Mouse (Mus musculus): Measurements from ENCODE around the gene Apoa2. TPM values are rescaled to one million over a fixed set of nuclear protein-coding genes. Genes with fewer than 3 reads are reported as not detected.

Apoa2 gene
- 4.4 and 6.0 TPM in 2 replicates for polyA plus RNA-seq (2015; fragmentation: Nextera tagmentation; extraction: Ambion mirVana)

DNA sequence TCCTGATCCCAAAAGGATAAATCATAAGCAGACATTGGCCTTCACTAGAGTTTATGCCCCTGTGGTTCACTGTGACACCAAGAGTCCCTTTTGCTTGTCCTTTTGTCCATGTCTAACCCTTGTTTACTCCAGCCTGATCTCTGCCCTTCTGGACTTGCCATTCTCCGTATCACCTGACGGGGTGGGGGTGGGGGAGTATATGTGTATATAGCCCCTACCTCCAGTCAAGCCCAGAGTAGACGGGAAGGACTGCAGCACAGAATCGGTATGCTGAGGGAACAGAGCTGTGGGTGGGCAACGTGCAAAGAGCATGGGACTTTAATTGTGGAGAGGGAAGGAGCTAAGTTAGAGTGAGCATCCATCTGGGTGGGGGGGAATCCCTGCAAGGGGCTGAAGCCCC lies at the start of gene Apoa2:
Gene Apoa2, plus strand, starts transcription at position 198 of the 400 bp plus-strand sequence.
- H3K36me3 ChIP-seq = peaks cover 3% of the 10 kb centered on the region
- no peaks in the 10 kb centered on the region for H3K9me3 ChIP-seq
- no peaks in the 10 kb centered on the region for H3K27me3 ChIP-seq
- WGBS = 81% methylated on average over 5 of the region's 5 CpGs
- H3K4me1 ChIP-seq (replicated peaks) = peaks cover 18% of the 10 kb centered on the region
- H3K4me2 ChIP-seq = no peak within 1 kb of the TSS
- no peak for ATAC-seq (ENCODE audit: low FRiP score)
- H3K27ac ChIP-seq = no peak within 1 kb of the TSS
- H3K4me3 ChIP-seq = no peak within 1 kb of the TSS
- no peak within 1 kb of the TSS for H3K9ac ChIP-seq

GRCm38 (mm10) chr1:171179487-171180171 lies 45.2 kb upstream of the Apoa2 start:
- Histone ChIP-seq H3K9ac (no peak overlapping the region), H3K4me3 (no peak overlapping the region), H3K4me1 (replicated peaks) (no peaks in the 10 kb centered on the region), H3K27me3 (no peaks in the 10 kb centered on the region), H3K4me2 (no peak overlapping the region), H3K9me3 (no peaks in the 10 kb centered on the region), H3K36me3 (no peaks in the 10 kb centered on the region), H3K27ac (no peak overlapping the region)
- no peak for ATAC-seq (ENCODE audit: low FRiP score)
- 79% methylated on average over 5 of the region's 5 CpGs for WGBS

DNA sequence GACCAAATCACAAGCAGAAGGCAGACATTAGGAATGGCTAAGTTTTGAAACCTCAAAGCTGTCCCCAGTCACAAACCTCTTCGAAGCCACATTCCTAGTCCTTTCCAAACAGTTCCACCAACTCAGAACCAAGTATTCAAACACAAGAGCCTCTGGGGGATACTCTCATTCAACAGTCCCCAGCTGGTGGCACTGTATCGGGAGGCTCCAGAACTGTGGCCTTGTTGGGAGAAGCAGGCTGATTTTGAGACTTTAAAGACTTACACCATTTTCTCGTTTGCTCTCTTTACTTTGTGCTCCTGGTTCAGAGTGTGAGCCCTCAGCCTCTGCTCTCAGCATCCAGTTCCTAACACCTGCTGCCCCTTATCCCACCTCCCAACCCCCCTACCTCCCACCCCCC lies 41.8 kb upstream of the Apoa2 start:
- H3K9me3 ChIP-seq = no peaks in the 10 kb centered on the region
- H3K4me1 ChIP-seq (replicated peaks) = peaks cover under 1% of the 10 kb centered on the region; the same call in 1 of the 2 replicates
- H3K4me3 ChIP-seq = no peak overlapping the region
- no peaks in the 10 kb centered on the region for H3K27me3 ChIP-seq
- H3K9ac ChIP-seq = no peak overlapping the region
- ATAC-seq (ENCODE audit: low FRiP score) = no peak
- no peak overlapping the region for H3K4me2 ChIP-seq
- 77% methylated on average over 3 of the region's 3 CpGs for WGBS
- H3K36me3 ChIP-seq = no peaks in the 10 kb centered on the region
- no peak overlapping the region for H3K27ac ChIP-seq

DNA sequence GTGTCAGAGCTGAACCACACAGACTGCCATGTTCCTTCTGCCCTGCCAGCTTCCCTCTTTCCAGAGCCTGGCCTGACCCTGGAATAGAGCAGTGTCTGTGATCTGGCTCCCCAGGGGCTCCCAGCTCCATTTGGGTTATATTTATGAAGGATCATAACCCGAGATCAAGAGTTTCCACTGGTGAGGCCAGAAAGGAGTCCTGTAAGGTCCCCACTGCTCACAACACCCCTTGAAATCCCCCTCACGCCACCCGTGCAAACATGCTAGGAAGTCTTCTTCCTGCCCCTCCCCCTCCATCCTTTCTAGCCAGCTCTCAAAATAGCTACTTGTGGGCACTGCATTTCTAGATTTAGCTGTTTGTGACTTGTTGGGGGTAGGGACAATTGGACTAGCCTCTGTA lies 41.2 kb upstream of the Apoa2 start:
- Histone ChIP-seq H3K9me3 (no peaks in the 10 kb centered on the region), H3K27me3 (no peaks in the 10 kb centered on the region), H3K36me3 (no peaks in the 10 kb centered on the region), H3K27ac (no peak overlapping the region), H3K4me1 (replicated peaks) (peaks cover 6% of the 10 kb centered on the region; the same call in 1 of the 2 replicates), H3K4me3 (no peak overlapping the region), H3K9ac (no peak overlapping the region), H3K4me2 (no peak overlapping the region)
- WGBS = 75% methylated on average over 3 of the region's 3 CpGs
- no peak for ATAC-seq (ENCODE audit: low FRiP score)

GRCm38 (mm10) chr1:171184314-171184713 lies 40.5 kb upstream of the Apoa2 start:
- WGBS = 81% methylated on average over 7 of the region's 7 CpGs

GRCm38 (mm10) chr1:171185655-171186054 lies 39.2 kb upstream of the Apoa2 start:
- no peak for ATAC-seq (ENCODE audit: low FRiP score)
- Histone ChIP-seq H3K27me3 (peaks cover under 1% of the 10 kb centered on the region; the same call in 1 of the 2 replicates), H3K4me1 (replicated peaks) (peaks cover 19% of the 10 kb centered on the region), H3K9me3 (no peaks in the 10 kb centered on the region), H3K9ac (no peak overlapping the region), H3K4me2 (no peak overlapping the region), H3K4me3 (no peak overlapping the region), H3K36me3 (no peaks in the 10 kb centered on the region), H3K27ac (no peak overlapping the region)
- WGBS = 67% methylated on average over 8 of the region's 8 CpGs

More at GRCm38 (mm10) chr1:171184314-171184713, 40.5 kb upstream of the Apoa2 start:
- Histone ChIP-seq H3K27ac (no peak overlapping the region), H3K27me3 (no peaks in the 10 kb centered on the region), H3K36me3 (no peaks in the 10 kb centered on the region), H3K4me2 (no peak overlapping the region), H3K4me3 (no peak overlapping the region), H3K4me1 (replicated peaks) (peaks cover 12% of the 10 kb centered on the region), H3K9me3 (no peaks in the 10 kb centered on the region), H3K9ac (no peak overlapping the region)
- no peak for ATAC-seq (ENCODE audit: low FRiP score)

DNA sequence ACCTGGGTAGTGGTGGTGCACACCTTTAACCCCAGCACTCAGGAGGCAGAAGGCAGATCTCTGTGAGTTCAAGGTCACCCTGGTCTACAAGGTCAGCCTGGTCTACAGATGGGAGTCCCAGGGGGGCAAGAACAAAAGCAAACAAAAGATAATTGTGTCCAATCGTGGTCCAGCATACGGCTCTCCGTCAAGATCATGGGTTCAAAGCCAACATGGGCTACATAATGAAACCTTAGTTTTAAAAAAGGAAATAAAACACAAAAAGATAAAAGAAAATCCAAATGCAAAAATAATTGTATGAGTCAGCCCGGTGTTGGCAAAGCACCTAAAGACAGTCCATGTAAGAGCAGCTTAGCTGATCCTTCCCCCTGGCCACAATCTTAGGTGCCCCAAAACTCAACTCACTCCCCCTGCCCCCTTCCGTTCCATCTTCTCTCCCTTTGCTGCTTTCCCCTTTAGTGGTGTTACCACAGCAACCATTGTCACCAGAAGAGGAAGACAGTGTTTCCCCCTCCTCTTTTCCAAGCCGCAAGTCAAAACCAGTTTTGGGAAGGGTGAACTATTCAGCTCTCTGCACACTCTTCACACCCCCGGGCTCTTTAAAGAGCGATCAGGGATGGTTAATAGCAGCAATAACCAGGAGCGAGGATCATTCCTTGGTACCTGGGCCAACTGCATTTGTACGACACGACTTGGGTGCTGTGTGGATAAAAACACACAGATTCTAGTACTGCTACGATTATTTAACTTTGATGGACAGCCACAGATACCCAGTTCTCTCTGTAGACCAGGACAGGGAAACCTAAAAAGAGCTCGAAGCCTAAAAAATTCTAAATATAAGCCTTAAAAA lies 36.8 kb upstream of the Apoa2 start:
- Histone ChIP-seq H3K4me3 (no peak overlapping the region), H3K4me1 (replicated peaks) (peaks cover 27% of the 10 kb centered on the region), H3K36me3 (no peaks in the 10 kb centered on the region), H3K4me2 (peak overlapping the region; percentile 25; the same call in 1 of the 2 replicates), H3K9me3 (no peaks in the 10 kb centered on the region), H3K27me3 (peaks cover 18% of the 10 kb centered on the region), H3K27ac (peak overlapping the region; percentile 2; the same call in 1 of the 2 replicates), H3K9ac (no peak overlapping the region)
- 24% methylated on average over 13 of the region's 13 CpGs for WGBS
- ATAC-seq (ENCODE audit: low FRiP score) = no peak

DNA sequence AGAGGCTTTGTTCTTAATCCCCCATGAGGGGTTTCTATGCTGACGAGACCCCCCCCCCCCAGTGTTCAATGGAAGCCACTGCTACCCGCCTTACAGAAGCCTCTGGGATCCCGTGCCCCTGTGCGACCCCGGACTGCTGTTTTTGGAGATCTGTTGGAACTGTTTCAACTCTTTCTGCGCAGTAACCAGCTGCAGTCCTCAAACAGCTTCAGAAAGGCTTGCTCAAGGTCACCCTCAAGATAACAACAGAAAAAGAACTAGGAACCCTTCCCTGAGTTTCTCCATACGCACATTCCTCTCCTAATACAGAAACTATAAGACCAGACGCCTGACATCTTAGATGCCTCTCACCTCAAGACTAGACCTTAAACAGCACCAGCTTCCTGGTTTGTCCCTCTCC lies 35.8 kb upstream of the Apoa2 start:
- Histone ChIP-seq H3K9me3 (no peaks in the 10 kb centered on the region), H3K4me2 (no peak overlapping the region), H3K36me3 (no peaks in the 10 kb centered on the region), H3K4me1 (replicated peaks) (peaks cover 36% of the 10 kb centered on the region), H3K4me3 (no peak overlapping the region), H3K27ac (peak overlapping the region; percentile 53; the same call in 1 of the 2 replicates), H3K9ac (no peak overlapping the region), H3K27me3 (peaks cover 26% of the 10 kb centered on the region)
- WGBS = 14% methylated on average over 8 of the region's 8 CpGs
- no peak for ATAC-seq (ENCODE audit: low FRiP score)

GRCm38 (mm10) chr1:171189476-171190114 lies 35.3 kb upstream of the Apoa2 start:
- H3K4me2 ChIP-seq = no peak overlapping the region
- peaks cover 42% of the 10 kb centered on the region for H3K4me1 ChIP-seq (replicated peaks)
- H3K9ac ChIP-seq = no peak overlapping the region
- H3K4me3 ChIP-seq = no peak overlapping the region
- H3K27ac ChIP-seq = peak overlapping the region; percentile 53; the same call in 1 of the 2 replicates
- H3K27me3 ChIP-seq = peaks cover 31% of the 10 kb centered on the region
- no peaks in the 10 kb centered on the region for H3K9me3 ChIP-seq
- no peaks in the 10 kb centered on the region for H3K36me3 ChIP-seq
- WGBS = 31% methylated on average over 14 of the region's 14 CpGs
- 0 out of 2 replicates have a peak, but pooled peaks have one; percentile 33 for ATAC-seq (ENCODE audit: low FRiP score)

DNA sequence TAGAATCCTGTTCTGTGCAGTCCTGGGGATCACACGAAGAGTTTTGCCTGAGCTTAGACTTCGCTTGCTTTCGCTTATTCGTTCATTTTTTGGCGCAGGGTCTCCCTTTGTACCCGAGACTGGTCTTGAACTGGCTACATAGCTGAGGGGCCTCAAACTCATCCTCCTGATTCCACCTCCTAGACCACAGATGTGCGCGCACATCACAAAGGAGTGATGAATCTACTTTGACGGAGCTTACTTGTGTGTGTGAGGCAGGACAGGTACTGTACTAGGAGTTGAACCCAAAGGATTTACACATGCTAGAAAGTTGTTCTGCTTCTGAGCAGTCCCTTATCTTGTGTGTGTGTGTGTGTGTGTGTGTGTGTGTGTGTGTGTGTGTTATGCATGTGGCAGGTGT lies 34.0 kb upstream of the Apoa2 start:
- no peak for ATAC-seq (ENCODE audit: low FRiP score)
- WGBS = 96% methylated on average over 9 of the region's 9 CpGs

GRCm38 (mm10) chr1:171192283-171192682 lies 32.6 kb upstream of the Apoa2 start:
- no peak for ATAC-seq (ENCODE audit: low FRiP score)
- Histone ChIP-seq H3K27me3 (peaks cover 57% of the 10 kb centered on the region), H3K36me3 (no peaks in the 10 kb centered on the region), H3K9me3 (no peaks in the 10 kb centered on the region), H3K4me2 (no peak overlapping the region), H3K4me1 (replicated peaks) (peaks cover 58% of the 10 kb centered on the region), H3K27ac (peak overlapping the region; percentile 72; the same call in 1 of the 2 replicates), H3K9ac (no peak overlapping the region), H3K4me3 (no peak overlapping the region)
- WGBS = 53% methylated on average over 10 of the region's 10 CpGs

More for the DNA sequence above, 34.0 kb upstream of the Apoa2 start:
- Histone ChIP-seq H3K9me3 (no peaks in the 10 kb centered on the region), H3K27me3 (peaks cover 44% of the 10 kb centered on the region), H3K9ac (no peak overlapping the region), H3K4me3 (no peak overlapping the region), H3K36me3 (no peaks in the 10 kb centered on the region), H3K27ac (no peak overlapping the region), H3K4me1 (replicated peaks) (peaks cover 53% of the 10 kb centered on the region), H3K4me2 (no peak overlapping the region)
